Mouse (Mus musculus) cortical plate, adult 2 months (tissue): Measurements from ENCODE around the gene Dnajc13.

Source experiments
- CTCF ChIP-seq: fragments of 200-500 bp; IDR thresholded peaks from 2 replicates; pipeline ENCODE4 v1.5.1; 2011; ENCODE audit warnings: mild to moderate bottlenecking, control low read depth, low read length; ENCODE audit not compliant: insufficient read depth; ENCODE audit errors: extremely low read depth
- POLR2A ChIP-seq: fragments of 200-500 bp; IDR thresholded peaks from 2 replicates; pipeline ENCODE4 v1.6.1; 2011; ENCODE audit warnings: mild to moderate bottlenecking, low read length, control low read depth; ENCODE audit not compliant: insufficient read depth; ENCODE audit errors: extremely low read depth

DNA sequence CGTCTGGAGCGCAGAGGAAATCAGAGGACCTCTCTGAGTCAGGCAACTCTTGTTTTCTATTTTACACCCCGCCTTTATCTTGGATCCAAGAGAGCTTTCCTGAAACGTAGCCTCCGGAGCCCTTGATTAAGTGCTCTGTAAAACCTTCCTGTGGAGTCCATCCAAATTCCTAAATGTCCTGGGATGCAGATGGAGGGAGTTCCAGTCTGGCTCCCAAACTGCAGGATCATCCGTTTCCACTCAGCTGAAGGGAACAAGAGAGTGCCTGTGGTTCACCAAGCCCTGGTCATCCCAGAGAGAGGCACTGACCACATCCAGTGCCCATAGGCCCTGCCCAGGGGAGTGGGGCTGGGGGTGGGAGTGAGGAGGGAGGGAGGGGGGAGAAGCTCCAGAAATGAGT lies 160.4 kb downstream of the Dnajc13 start:
- TF ChIP-seq CTCF: no peak
- TF ChIP-seq POLR2A: no peak
